Mouse (Mus musculus): ENCODE data around the gene Nufip1. TPM values are rescaled to one million over a fixed set of nuclear protein-coding genes. Genes with fewer than 3 reads are reported as not detected.

The Nufip1 gene
- polyA plus RNA-seq, 1 experiment = 1.8 TPM

DNA sequence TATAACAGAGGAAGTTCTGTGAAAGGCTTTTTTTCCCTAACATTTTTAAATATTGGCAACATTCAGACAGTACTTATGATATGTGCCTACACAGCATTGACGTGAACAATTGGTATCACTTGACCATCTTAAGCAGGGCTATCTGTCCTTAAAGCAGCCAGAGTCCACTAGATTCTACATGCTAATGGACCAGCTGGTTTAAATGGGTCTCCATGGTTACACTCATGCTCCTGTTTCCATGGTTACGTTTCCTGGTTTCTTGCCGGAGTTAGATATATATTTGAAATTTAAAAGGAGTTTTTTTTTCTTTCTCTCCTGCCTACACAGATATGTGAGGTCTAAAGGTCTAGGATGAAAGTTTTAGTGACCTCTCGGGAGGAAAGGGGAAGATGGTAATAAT is 34.1 kb upstream of the Nufip1 start:
- DNase-seq = no peak
- Histone ChIP-seq H3K27me3 (replicated peaks; ENCODE audit: control insufficient read depth, insufficient read depth, low read length) (no peaks in the 10 kb centered on the region), H3K4me3 (ENCODE audit: insufficient read depth, low read depth, low read length) (no peak overlapping the region), H3K27ac (ENCODE audit: insufficient read depth, low read depth, low read length) (no peak overlapping the region), H3K36me3 (ENCODE audit: control insufficient read depth, insufficient read depth, low read length) (no peaks in the 10 kb centered on the region), H3K4me1 (ENCODE audit: control insufficient read depth, insufficient read depth, low read length) (no peaks in the 10 kb centered on the region)
- WGBS = 75% methylated on average over 4 of the region's 4 CpGs
- TF ChIP-seq POLR2A (IDR thresholded peaks at IDR 0.05; ENCODE audit: low read depth, low read length) (no peak), CTCF (conservative IDR thresholded peaks at IDR 0.05; ENCODE audit: insufficient read depth, insufficient read length, low read depth, low read length) (no peak)

DNA sequence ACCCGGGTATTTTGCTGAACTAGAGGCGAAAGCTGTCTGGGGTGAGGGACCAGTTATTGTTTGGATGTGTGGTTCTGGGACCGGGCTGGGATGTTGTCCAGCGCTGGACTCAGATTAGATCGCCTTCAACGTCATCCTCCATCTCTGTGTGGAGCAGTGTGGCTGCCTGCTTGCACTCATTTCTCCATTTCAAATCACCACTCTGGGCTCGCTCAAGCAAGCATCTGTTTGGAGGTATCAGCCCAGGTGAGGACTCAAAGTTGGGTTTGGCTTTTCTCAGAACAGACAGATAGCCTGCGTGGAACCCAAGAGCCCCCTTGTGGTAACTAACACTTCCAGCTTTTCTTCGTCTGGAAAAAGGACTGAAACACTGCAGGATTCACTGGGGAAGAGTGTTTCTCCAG is 33.6 kb upstream of the Nufip1 start:
- 47% methylated on average over 9 of the region's 9 CpGs for WGBS
- TF ChIP-seq POLR2A (IDR thresholded peaks at IDR 0.05; ENCODE audit: low read depth, low read length) (no peak), CTCF (conservative IDR thresholded peaks at IDR 0.05; ENCODE audit: insufficient read depth, insufficient read length, low read depth, low read length) (peak; percentile 71)
- Histone ChIP-seq H3K4me3 (ENCODE audit: insufficient read depth, low read depth, low read length) (no peak overlapping the region), H3K27ac (ENCODE audit: insufficient read depth, low read depth, low read length) (no peak overlapping the region), H3K4me1 (ENCODE audit: control insufficient read depth, insufficient read depth, low read length) (no peaks in the 10 kb centered on the region), H3K27me3 (replicated peaks; ENCODE audit: control insufficient read depth, insufficient read depth, low read length) (no peaks in the 10 kb centered on the region), H3K36me3 (ENCODE audit: control insufficient read depth, insufficient read depth, low read length) (no peaks in the 10 kb centered on the region)
- peak; percentile 51 for DNase-seq

DNA sequence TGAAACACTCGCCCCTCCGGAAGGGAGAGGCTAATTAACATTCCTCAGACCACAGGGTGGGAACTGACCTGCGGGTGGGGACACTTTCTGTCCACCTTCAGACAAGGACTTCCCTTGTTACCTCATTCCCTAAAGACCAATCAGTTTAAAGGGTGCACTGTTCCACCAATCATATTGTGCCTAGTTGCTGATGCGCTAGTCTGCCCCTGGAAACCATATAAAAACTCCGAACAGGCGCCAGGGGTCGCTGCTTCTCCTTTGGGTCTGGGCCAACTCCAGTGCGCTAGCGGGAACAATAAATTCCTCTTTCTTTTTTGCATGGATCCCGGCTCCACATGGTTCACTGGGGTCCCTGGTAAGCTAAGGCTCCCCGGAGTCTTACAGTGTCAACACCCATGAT is 29.2 kb upstream of the Nufip1 start:
- Histone ChIP-seq H3K27me3 (replicated peaks; ENCODE audit: control insufficient read depth, insufficient read depth, low read length) (no peaks in the 10 kb centered on the region), H3K4me3 (ENCODE audit: insufficient read depth, low read depth, low read length) (no peak overlapping the region), H3K27ac (ENCODE audit: insufficient read depth, low read depth, low read length) (no peak overlapping the region), H3K4me1 (ENCODE audit: control insufficient read depth, insufficient read depth, low read length) (no peaks in the 10 kb centered on the region), H3K36me3 (ENCODE audit: control insufficient read depth, insufficient read depth, low read length) (no peaks in the 10 kb centered on the region)
- DNase-seq = no peak
- 61% methylated on average over 11 of the region's 11 CpGs for WGBS
- no peak for TF ChIP-seq CTCF (conservative IDR thresholded peaks at IDR 0.05; ENCODE audit: insufficient read depth, insufficient read length, low read depth, low read length)
- no peak for TF ChIP-seq POLR2A (IDR thresholded peaks at IDR 0.05; ENCODE audit: low read depth, low read length)

DNA sequence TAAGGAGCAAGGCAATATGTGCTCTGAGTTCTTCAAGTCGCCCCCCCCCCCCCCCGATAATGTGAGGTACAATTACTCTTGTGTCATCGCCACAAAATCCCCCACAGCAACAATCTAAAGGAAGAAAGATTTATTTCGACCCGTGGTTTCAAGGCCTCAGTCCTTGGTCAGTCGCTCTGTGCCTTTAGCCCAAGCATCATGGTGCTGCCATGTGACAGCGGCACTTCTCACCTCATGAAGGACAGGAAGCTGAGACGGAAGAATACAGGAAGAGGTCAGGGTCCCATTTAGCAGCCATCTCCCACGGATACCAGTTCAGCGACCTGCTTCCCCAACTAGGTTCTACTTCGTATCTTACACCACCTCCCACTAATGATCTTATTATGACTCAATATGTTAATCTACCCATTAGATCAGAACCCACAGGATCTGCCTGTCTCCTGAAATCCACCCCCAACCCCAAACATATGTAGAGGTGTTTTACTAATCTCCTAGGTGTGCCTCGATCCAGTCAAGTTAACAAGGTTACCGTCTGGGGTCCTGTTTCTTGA is 28.5 kb upstream of the Nufip1 start:
- Histone ChIP-seq H3K4me1 (ENCODE audit: control insufficient read depth, insufficient read depth, low read length) (no peaks in the 10 kb centered on the region), H3K27me3 (replicated peaks; ENCODE audit: control insufficient read depth, insufficient read depth, low read length) (no peaks in the 10 kb centered on the region), H3K4me3 (ENCODE audit: insufficient read depth, low read depth, low read length) (no peak overlapping the region), H3K27ac (ENCODE audit: insufficient read depth, low read depth, low read length) (no peak overlapping the region), H3K36me3 (ENCODE audit: control insufficient read depth, insufficient read depth, low read length) (no peaks in the 10 kb centered on the region)
- DNase-seq = no peak
- WGBS = 82% methylated on average over 13 of the region's 13 CpGs
- no peak for TF ChIP-seq CTCF (conservative IDR thresholded peaks at IDR 0.05; ENCODE audit: insufficient read depth, insufficient read length, low read depth, low read length)
- no peak for TF ChIP-seq POLR2A (IDR thresholded peaks at IDR 0.05; ENCODE audit: low read depth, low read length)

DNA sequence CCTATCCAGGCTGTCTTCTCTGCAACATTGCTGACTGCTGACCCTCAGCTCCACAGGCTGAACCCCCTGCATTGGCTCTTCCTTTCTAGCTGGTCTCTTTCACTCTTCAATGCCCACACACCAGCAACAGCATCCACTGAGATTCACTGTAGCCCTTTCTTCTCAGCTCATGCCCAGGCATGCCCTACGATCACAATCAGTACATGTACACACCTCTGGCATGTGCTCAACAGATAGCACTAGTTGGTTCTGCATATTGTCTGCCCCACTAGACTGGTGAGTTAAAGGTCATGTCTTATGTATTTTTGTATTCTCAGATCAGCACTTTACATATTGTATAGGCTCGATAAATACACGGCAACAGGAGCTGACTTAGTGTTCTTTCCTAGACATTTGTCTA is 26.5 kb upstream of the Nufip1 start:
- no peak for DNase-seq
- TF ChIP-seq POLR2A (IDR thresholded peaks at IDR 0.05; ENCODE audit: low read depth, low read length) (no peak), CTCF (conservative IDR thresholded peaks at IDR 0.05; ENCODE audit: insufficient read depth, insufficient read length, low read depth, low read length) (no peak)
- Histone ChIP-seq H3K4me3 (ENCODE audit: insufficient read depth, low read depth, low read length) (no peak overlapping the region), H3K27me3 (replicated peaks; ENCODE audit: control insufficient read depth, insufficient read depth, low read length) (no peaks in the 10 kb centered on the region), H3K4me1 (ENCODE audit: control insufficient read depth, insufficient read depth, low read length) (no peaks in the 10 kb centered on the region), H3K36me3 (ENCODE audit: control insufficient read depth, insufficient read depth, low read length) (no peaks in the 10 kb centered on the region), H3K27ac (ENCODE audit: insufficient read depth, low read depth, low read length) (no peak overlapping the region)
- 62% methylated on average over 3 of the region's 3 CpGs for WGBS

DNA sequence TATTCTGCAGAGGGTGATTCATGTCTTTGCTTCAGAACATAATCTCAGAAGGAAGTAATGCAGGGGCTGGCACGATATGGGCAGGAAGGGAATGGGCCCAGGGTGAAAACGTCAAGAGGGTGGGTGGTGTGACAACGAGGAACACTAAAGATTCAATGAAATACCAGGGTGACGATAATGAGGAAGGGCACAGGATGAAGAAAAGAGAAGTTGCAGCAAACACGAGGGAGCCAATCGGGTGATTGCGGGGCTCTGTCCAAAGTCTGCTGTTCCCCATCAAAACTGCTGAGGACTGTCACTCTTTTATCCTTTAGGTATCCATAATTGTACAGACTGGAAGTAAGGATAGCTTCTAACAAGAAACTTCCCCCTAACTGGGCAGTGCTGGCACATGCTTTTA is 13.4 kb upstream of the Nufip1 start:
- H3K27me3 ChIP-seq (replicated peaks; ENCODE audit: control insufficient read depth, insufficient read depth, low read length) = no peaks in the 10 kb centered on the region
- WGBS = 80% methylated on average over 7 of the region's 7 CpGs
- H3K4me1 ChIP-seq (ENCODE audit: control insufficient read depth, insufficient read depth, low read length) = no peaks in the 10 kb centered on the region
- DNase-seq = no peak
- no peak overlapping the region for H3K4me3 ChIP-seq (ENCODE audit: insufficient read depth, low read depth, low read length)
- TF ChIP-seq POLR2A (IDR thresholded peaks at IDR 0.05; ENCODE audit: low read depth, low read length) (no peak), CTCF (conservative IDR thresholded peaks at IDR 0.05; ENCODE audit: insufficient read depth, insufficient read length, low read depth, low read length) (no peak)
- no peak overlapping the region for H3K27ac ChIP-seq (ENCODE audit: insufficient read depth, low read depth, low read length)
- peaks cover 7% of the 10 kb centered on the region for H3K36me3 ChIP-seq (ENCODE audit: control insufficient read depth, insufficient read depth, low read length)

DNA sequence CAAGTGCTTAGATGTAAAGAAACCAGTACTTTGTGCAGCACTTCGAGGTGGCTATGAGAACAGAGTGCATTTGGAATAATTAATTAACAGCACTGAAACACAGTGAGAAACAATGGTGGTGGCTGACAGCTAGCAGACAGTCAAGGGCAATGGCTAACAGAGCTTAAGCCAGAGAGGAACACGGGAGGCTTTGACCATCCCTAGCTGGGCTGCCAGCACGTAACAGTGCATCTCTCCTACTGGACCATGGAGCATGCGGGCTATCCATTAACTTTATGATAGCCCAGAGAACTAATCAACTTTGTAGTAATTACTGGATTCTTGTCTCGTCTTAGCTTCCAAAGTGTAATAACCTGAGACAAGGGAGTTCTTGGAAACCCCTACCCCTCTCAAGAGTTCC is 12.9 kb upstream of the Nufip1 start:
- Histone ChIP-seq H3K36me3 (ENCODE audit: control insufficient read depth, insufficient read depth, low read length) (peaks cover 7% of the 10 kb centered on the region), H3K27ac (ENCODE audit: insufficient read depth, low read depth, low read length) (no peak overlapping the region), H3K4me3 (ENCODE audit: insufficient read depth, low read depth, low read length) (no peak overlapping the region), H3K27me3 (replicated peaks; ENCODE audit: control insufficient read depth, insufficient read depth, low read length) (no peaks in the 10 kb centered on the region), H3K4me1 (ENCODE audit: control insufficient read depth, insufficient read depth, low read length) (no peaks in the 10 kb centered on the region)
- DNase-seq = peak; percentile 55
- TF ChIP-seq POLR2A (IDR thresholded peaks at IDR 0.05; ENCODE audit: low read depth, low read length) = no peak
- no peak for TF ChIP-seq CTCF (conservative IDR thresholded peaks at IDR 0.05; ENCODE audit: insufficient read depth, insufficient read length, low read depth, low read length)
- 57% methylated on average over 5 of the region's 5 CpGs for WGBS

Measured in kidney, adult 2 months (tissue).